Mouse (Mus musculus): ENCODE results near the gene Sox11.

DNA sequence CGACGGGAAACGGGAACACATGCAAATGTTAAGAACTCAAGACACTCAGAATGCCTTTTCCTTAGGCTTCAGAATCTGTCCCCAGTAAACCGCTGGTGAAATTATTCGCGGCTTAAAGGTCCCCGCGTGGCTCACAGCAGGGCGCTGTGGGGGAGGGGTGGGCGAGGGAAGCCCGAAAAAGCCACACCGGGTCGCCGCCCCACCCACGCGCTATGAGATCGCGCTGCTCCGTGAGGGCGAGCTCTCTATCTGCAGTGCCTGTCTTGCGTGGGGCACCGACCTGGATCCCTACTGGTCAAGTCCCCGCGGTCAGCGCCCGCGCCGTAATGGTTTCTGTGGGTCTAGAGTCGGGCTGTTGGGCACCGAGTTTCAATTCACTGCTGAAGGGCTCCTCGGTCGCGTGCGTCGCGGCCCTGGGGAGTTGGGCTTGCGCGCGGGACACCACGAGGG lies 3.6 kb downstream of the Sox11 start:
- TF ChIP-seq CTCF (IDR thresholded peaks at IDR 0.05; ENCODE audit: insufficient read depth, low read depth, low read length) (no peak), POLR2A (IDR thresholded peaks at IDR 0.05; ENCODE audit: insufficient read depth, low read depth, low read length) (no peak)

All from olfactory bulb, adult 2 months (tissue).